8 mouse cellular contexts compared by ENCODE assay signal in genomic region chr15:79687646-79688267, GRCm38 (mm10). TPM values are rescaled to one million over a fixed set of nuclear protein-coding genes. Genes with fewer than 3 reads are reported as not detected.
DNase-seq lines count a peak whose midpoint lies in the region; ATAC-seq and TF ChIP-seq lines count a peak whose summit lies in the region.

Gene Josd1, minus strand, starts transcription at chr15:79687919.

- no peak for TF ChIP-seq CTCF in liver, adult 2 months (IDR thresholded peaks at IDR 0.05; ENCODE audit: low read depth, low read length)

- H3K79me2 ChIP-seq in liver, adult 2 months (ENCODE audit: control insufficient read depth, insufficient read depth, low read length), result peaks cover 26% of the 10 kb centered on the region
- H3K79me2 ChIP-seq in myocyte (ENCODE audit: control insufficient read depth, insufficient read depth), result peaks cover 62% of the 10 kb centered on the region

- H3K4me3 ChIP-seq in heart, embryonic 11.5 days (ENCODE audit: low read depth, low read length), result peak within 1 kb of the TSS; percentile 69
- peak within 1 kb of the TSS; percentile 83 for H3K4me3 ChIP-seq in kidney, embryonic 16.5 days (ENCODE audit: low read length)
- peak within 1 kb of the TSS; percentile 89 for H3K4me3 ChIP-seq in liver, adult 2 months (ENCODE audit: insufficient read depth, low read depth, low read length)
- H3K4me3 ChIP-seq in myocyte, result peak within 1 kb of the TSS; percentile 61

- peak within 1 kb of the TSS; percentile 87 for H3K9ac ChIP-seq in heart, embryonic 11.5 days (ENCODE audit: low read depth, low read length)
- H3K9ac ChIP-seq in kidney, embryonic 16.5 days (replicated peaks; ENCODE audit: low read length), result peak within 1 kb of the TSS; percentile 95
- peak within 1 kb of the TSS; percentile 97 for H3K9ac ChIP-seq in liver, adult 2 months (ENCODE audit: low read depth, low read length)

- H3K36me3 ChIP-seq in heart, embryonic 11.5 days (ENCODE audit: control insufficient read depth, insufficient read depth, low read length), result no peaks in the 10 kb centered on the region
- no peaks in the 10 kb centered on the region for H3K36me3 ChIP-seq in kidney, embryonic 16.5 days (ENCODE audit: insufficient read depth, low read length)
- H3K36me3 ChIP-seq in liver, adult 2 months (ENCODE audit: control insufficient read depth, insufficient read depth, low read length), result no peaks in the 10 kb centered on the region
- H3K36me3 ChIP-seq in myocyte (ENCODE audit: control insufficient read depth, insufficient read depth), result no peaks in the 10 kb centered on the region
- no peaks in the 10 kb centered on the region for H3K36me3 ChIP-seq in splenic B cell, adult 2 months (ENCODE audit: control insufficient read depth, insufficient read depth, low read length, poor library complexity, severe bottlenecking)

- peaks cover 48% of the 10 kb centered on the region for H3K4me1 ChIP-seq in heart, embryonic 11.5 days (ENCODE audit: control insufficient read depth, insufficient read depth, low read length)
- H3K4me1 ChIP-seq in kidney, embryonic 16.5 days (ENCODE audit: insufficient read depth, low read length), result peaks cover 69% of the 10 kb centered on the region
- H3K4me1 ChIP-seq in liver, adult 2 months (ENCODE audit: control insufficient read depth, insufficient read depth, low read length), result peaks cover 43% of the 10 kb centered on the region

- under 1% methylated on average over 70 of the region's 72 CpGs for WGBS in heart, embryonic 11.5 days (ENCODE audit: insufficient replicate concordance)
- WGBS in kidney, embryonic 16.5 days, result under 1% methylated on average over 62 of the region's 72 CpGs
- WGBS in liver, adult 2 months, result under 1% methylated on average over 72 of the region's 72 CpGs

- peak within 1 kb of the TSS; percentile 92 for H3K4me2 ChIP-seq in heart, embryonic 11.5 days
- peak within 1 kb of the TSS; percentile 79 for H3K4me2 ChIP-seq in kidney, embryonic 16.5 days (replicated peaks; ENCODE audit: low read depth, low read length)
- H3K4me2 ChIP-seq in myocyte (ENCODE audit: low read depth), result peak within 1 kb of the TSS; percentile 91

- peak; percentile 98 to 99 for DNase-seq in B cell, adult 2 months
- peak; percentile 98 for DNase-seq in brain, adult 2 months (ENCODE audit: low read depth, low spot score)
- DNase-seq in liver, adult 2 months (ENCODE audit: extremely low read depth, low read depth, low spot score), result peak; percentile 80
- DNase-seq in splenic B cell, adult 2 months (ENCODE audit: low read depth, low spot score), result peak; percentile 97

- ATAC-seq in erythroblast, adult 5-6 weeks (replicated peaks; ENCODE audit: low FRiP score, poor library complexity, severe bottlenecking), result peak; percentile 58
- ATAC-seq in heart, embryonic 11.5 days (replicated peaks; ENCODE audit: insufficient number of reproducible peaks, low FRiP score, low TSS enrichment), result peak; percentile 87
- peak; percentile 62 for ATAC-seq in kidney, embryonic 16.5 days (ENCODE audit: low FRiP score, low TSS enrichment)

- H3K27me3 ChIP-seq in heart, embryonic 11.5 days (ENCODE audit: control insufficient read depth, insufficient read depth, low read length), result no peaks in the 10 kb centered on the region
- no peaks in the 10 kb centered on the region for H3K27me3 ChIP-seq in kidney, embryonic 16.5 days (ENCODE audit: insufficient read depth, low read length)
- no peaks in the 10 kb centered on the region for H3K27me3 ChIP-seq in liver, adult 2 months (ENCODE audit: control insufficient read depth, insufficient read depth, low read length)
- no peaks in the 10 kb centered on the region for H3K27me3 ChIP-seq in myocyte (ENCODE audit: control insufficient read depth, insufficient read depth, insufficient read length)
- H3K27me3 ChIP-seq in splenic B cell, adult 2 months (ENCODE audit: control insufficient read depth, insufficient read depth, low read length, poor library complexity, severe bottlenecking), result no peaks in the 10 kb centered on the region

- peak; percentile 66 for TF ChIP-seq POLR2A in liver, adult 2 months (IDR thresholded peaks at IDR 0.05; ENCODE audit: extremely low read depth, insufficient read depth, low read length)
- TF ChIP-seq POLR2A in myocyte (IDR thresholded peaks at IDR 0.05; ENCODE audit: insufficient read length, low read depth), result peak; percentile 96

- H3K27ac ChIP-seq in heart, embryonic 11.5 days (ENCODE audit: low read depth, low read length), result peak within 1 kb of the TSS; percentile 98
- H3K27ac ChIP-seq in kidney, embryonic 16.5 days (ENCODE audit: low read length), result peak within 1 kb of the TSS; percentile 97
- H3K27ac ChIP-seq in liver, adult 2 months (replicated peaks; ENCODE audit: insufficient read depth, low read depth, low read length), result peak within 1 kb of the TSS; percentile 95

- no peaks in the 10 kb centered on the region for H3K9me3 ChIP-seq in heart, embryonic 11.5 days (replicated peaks; ENCODE audit: control insufficient read depth, low read length)
- no peaks in the 10 kb centered on the region for H3K9me3 ChIP-seq in kidney, embryonic 16.5 days (ENCODE audit: low read length)

- peak within 1 kb of the TSS; percentile 84 for H3ac ChIP-seq in myocyte (ENCODE audit: control insufficient read depth, insufficient read length)

TF ChIP-seq in myocyte, 11 proteins besides CTCF, POLR2A, EP300 and RAD21:
- TF ChIP-seq MYOG (IDR thresholded peaks at IDR 0.05; ENCODE audit: control insufficient read depth in 1 of 3, insufficient read depth in 1 of 3, insufficient read length in 2 of 3, low read depth in 2 of 3), result peak in 1 of 3 experiments; percentile 54
- TF ChIP-seq TCF12 (IDR thresholded peaks at IDR 0.05; ENCODE audit: insufficient read depth, poor library complexity, severe bottlenecking), result no peak
- TF ChIP-seq POLR2AphosphoS2 (IDR thresholded peaks at IDR 0.05; ENCODE audit: insufficient read length, low read depth), result peak; percentile 95
- TF ChIP-seq MAX (IDR thresholded peaks at IDR 0.05; ENCODE audit: low read depth), result no peak
- TF ChIP-seq USF1 (IDR thresholded peaks at IDR 0.05; ENCODE audit: low read depth), result peak; percentile 69
- peak; percentile 34 for TF ChIP-seq TCF3 (IDR thresholded peaks at IDR 0.05; ENCODE audit: insufficient read length, low read depth)
- TF ChIP-seq CEBPB (IDR thresholded peaks at IDR 0.05; ENCODE audit: insufficient read depth, poor library complexity, severe bottlenecking), result no peak
- TF ChIP-seq REST (IDR thresholded peaks at IDR 0.05; ENCODE audit: insufficient read depth, insufficient read length), result no peak
- peak; percentile 26 for TF ChIP-seq E2F4 (IDR thresholded peaks at IDR 0.05; ENCODE audit: insufficient read depth)
- TF ChIP-seq SRF (IDR thresholded peaks at IDR 0.05; ENCODE audit: control insufficient read depth, insufficient read length, low read depth), result peak; percentile 66
- TF ChIP-seq MYOD1 (IDR thresholded peaks at IDR 0.05; ENCODE audit: control insufficient read depth in 1 of 3, insufficient read length in 2 of 3, low read depth in 2 of 3), result peak in 2 of 3 experiments; percentile 22 to 51

RNA-seq across cellular contexts. Expression of gene Josd1, which starts in this region (rescaled TPM):
- 6.0 and 6.7 TPM in 2 replicates for total RNA-seq in erythroblast, adult 5-6 weeks (2015; ENCODE audit: low replicate concordance)
- 9.1 and 9.2 TPM in 2 replicates for total RNA-seq in erythroblast, adult 5-6 weeks (2017; ENCODE audit: low replicate concordance)
- 10.9 and 15.3 TPM in 2 replicates for polyA plus RNA-seq in heart, embryonic 11.5 days (2014; fragmentation: Nextera tagmentation; extraction: Ambion mirVana)
- 18.2 and 19.6 TPM in 2 replicates for polyA plus RNA-seq in kidney, embryonic 16.5 days (2015; fragmentation: Nextera tagmentation; extraction: Ambion mirVana)
- total RNA-seq in liver, adult 2 months (2014; rRNA removed), result 19.0 and 25.6 TPM in 2 replicates
- polyA plus RNA-seq in liver, adult 2 months (2012; rRNA removed), result 21.9 and 22.6 TPM in 2 replicates
- 40.6 TPM for polyA plus RNA-seq in myocyte (2012; fragmentation: generic; extraction: Trizol)

Comparison
In these comparisons a context has a peak if more than half of its experiments do, and no peak if none do; other contexts are left out.
1. Peak in every context shown above with its lines: DNase-seq, ATAC-seq, H3K4me3 ChIP-seq and H3K27ac ChIP-seq.